Mouse (Mus musculus) induced T-regulatory cell, adult 2 months (primary cell): ENCODE measurements around the gene Capn3.

Source experiments
- DNase-seq: peaks from one replicate; pipeline ENCODE4 v3.0.0-alpha.2; 2012; ENCODE audit warnings: low read depth

Gene Capn3

DNA sequence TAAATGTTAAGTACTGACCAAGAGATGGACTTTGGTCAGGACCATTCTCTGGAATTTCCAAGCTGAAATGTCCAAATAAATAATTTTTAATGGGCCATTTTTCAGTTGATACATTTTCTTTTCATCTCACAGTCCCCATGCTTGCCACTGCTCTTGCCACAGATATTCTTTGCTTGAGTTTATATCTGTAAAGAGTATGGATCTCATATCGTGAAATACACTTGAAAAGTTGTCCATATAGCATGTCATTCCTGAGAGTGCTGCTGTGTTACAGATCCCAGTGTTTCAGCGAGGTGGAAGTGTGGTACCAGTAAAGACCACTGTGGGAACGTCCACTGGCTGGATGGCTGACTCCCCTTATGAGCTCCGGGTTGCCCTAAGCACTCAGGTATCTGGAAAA lies at the start of gene Capn3:
Gene Capn3, plus strand, starts transcription at position 301 of the 400 bp plus-strand sequence.
- no peak for DNase-seq

DNA sequence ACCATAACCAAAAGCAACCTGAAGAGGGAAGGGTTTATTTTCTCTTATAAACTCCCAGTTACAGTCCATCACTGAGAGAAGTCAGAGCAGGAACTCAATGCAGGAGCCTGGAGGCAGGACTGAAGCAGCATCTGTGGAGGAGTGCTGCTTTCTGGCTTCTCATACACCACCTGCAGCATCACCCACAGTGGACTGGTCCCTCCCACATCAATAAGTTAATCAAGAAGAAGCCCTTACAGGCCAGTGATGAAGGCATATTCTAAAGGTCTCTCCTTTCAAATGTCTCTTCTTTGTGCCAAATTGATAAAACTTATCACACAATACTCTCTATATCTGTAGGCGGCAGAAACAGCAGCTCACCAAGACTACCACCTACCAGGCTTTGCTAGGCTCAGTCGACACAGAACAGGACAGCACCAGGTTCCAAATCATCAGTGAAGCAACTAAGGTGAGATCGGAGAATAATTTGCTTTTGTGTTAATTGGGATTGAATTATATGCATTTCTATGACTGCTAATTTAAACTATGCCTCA lies 44.7 kb upstream of the Capn3 start:
- DNase-seq = no peak

DNA sequence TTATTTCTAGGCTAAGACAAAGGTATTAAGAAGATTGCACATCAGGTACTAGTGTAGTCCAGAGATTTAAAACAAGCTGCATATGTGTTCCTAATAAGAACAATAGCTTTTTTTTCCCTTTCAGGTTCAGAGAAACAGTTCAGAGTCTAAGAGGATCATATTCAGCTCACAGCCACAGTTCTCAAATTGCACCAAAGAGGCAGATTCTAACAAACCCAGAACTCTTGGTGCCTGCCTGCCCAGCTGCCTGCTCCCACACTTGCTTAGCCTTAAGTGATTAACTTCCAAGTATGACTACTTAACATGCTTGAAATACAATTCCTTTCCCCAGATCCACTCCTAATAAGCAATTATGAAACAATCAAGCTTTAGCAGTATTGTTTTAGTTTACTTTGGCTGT lies 41.7 kb upstream of the Capn3 start:
- no peak for DNase-seq

DNA sequence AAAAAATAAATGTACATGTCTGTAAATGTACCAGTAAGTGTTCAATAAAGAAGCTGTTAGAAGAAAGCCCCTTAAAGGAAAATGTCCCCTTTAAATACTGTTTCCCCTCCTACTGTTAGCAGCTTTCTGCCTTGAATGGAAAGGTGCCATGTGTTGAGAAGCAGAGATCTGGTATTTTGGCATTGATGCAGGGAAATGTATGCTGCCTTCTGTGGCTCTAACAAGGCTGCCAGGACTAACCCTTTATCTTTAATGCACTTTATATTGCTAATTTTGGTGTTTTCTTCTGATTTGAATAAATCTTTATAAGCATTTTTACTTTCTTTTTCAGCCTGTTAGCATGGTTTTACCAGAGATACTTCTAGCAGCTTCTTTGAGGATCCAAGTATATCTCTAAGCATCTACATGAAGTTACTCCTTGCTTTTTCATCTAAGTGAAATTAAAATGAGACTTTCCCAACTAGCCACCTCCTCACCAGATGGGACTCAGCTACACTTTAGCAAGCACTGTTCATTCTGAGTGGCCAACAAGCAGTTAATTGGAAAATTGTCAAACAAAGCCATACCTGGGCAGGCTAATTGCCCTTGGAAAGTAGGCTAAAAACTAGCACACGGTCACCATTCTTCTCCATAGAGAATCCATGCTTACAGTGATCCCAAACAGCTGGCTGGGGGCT lies 40.9 kb upstream of the Capn3 start:
- DNase-seq = no peak

DNA sequence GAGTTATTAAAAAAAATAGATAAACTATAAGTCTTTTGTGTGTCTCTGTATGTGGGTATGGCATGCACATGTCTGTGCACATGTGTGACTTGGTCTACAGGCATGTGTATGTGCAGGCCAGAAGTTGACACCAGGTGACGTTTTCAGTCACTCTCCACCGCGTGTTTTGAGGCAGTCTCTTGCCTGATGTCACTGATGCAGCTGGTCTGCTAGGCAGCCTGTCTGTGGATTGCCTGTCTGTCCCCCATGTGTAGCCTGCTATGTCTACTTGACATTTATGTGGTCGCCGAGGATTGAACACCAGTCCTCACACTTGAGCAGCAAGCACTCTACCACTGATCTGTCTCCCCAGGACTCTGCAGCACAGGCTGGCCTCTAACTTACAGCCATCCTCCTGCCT lies 31.4 kb upstream of the Capn3 start:
- no peak for DNase-seq

DNA sequence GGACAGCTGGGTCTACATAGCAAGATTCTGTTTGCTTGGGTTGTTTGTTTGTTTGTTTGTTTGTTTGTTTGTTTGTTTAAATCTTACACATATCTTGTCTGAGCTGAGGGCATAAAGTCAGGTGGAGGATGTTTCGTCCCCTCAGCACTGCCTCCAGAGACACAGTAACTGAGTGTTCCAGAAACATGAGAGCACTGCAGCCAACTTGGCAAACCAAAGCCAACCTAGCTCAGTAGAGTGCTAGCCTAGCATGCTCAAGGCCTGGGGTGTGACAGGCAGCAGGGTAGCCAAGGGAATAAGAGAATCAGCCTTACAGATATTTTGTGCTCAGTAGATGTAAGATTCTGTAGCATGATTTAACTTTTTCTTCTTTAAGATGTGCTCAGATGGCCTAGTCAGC lies 11.3 kb upstream of the Capn3 start:
- DNase-seq = no peak

DNA sequence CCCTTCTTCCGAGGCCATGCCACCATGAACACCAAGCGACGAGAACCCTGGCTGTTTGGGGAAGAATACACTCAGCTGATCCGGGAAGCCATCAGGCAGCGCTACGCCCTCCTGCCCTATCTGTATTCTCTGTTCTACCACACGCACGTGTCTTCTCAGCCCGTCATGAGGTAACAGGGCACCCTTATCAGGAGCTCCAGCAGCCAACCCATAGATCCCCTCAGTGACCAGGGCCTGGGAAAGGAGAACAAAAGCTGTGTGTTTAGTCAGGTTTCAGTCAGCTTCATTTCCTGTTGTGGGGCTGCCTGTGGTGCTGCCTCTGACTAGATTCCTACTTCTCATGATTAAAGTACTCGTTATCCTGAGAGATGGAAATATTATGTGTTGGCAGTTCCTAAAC lies 9.4 kb upstream of the Capn3 start:
- DNase-seq = no peak

DNA sequence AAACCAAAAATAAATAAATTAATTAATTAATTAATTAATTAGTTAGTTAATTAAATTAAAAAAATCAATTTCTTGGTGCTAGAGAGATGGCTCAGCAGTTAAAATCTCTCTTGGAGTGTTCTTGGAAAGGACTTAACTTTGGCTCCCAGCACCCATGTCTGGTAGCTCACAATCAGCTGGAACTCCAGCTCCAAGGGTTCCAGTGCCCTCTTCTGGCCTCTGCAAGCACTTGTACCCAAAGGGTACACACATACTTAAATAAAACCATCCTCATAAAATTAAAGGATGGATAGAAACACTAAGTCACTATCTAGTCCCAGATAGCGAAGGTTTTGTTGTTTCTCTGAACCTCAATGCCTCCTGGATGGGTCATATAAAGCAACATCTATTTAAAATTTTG lies 8.5 kb upstream of the Capn3 start:
- DNase-seq = no peak

DNA sequence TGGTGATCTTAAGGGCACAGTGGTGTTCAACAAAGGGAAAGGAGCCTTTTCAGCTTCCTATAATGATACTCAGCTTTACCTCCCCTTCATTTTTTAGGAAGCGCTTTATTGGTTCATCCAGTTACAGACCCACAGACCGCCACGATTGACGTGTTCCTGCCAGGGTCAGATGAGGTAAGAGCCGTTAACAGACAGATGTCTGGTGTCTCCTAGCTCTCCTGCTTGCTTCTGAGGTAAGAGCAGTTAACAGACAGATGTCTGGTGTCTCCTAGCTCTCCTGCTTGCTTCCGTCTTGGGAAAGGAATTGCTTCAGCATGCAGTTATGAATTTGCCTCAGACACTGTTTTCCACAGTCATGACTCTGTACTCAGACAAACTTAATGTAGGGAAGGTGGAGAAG lies 5.1 kb upstream of the Capn3 start:
- DNase-seq = no peak

DNA sequence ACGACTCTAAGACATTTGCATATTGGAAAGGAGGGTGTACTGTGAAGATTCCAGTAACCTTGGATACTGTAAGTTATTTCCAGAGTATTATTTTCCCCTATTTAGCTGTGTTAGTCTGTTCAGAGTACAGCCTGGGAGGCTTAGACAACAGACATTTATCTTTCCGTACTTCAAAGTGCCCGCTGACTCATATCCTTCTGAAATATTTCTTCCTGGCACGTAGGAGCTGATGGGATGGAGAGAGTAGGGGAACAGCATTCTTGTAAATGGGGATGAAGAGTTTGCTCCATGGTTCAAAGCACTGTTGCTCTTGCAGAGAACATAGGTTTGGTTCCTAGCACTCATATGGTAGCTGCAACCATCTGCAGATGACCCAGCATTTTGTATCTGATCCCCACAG lies 3.2 kb upstream of the Capn3 start:
- DNase-seq = no peak

DNA sequence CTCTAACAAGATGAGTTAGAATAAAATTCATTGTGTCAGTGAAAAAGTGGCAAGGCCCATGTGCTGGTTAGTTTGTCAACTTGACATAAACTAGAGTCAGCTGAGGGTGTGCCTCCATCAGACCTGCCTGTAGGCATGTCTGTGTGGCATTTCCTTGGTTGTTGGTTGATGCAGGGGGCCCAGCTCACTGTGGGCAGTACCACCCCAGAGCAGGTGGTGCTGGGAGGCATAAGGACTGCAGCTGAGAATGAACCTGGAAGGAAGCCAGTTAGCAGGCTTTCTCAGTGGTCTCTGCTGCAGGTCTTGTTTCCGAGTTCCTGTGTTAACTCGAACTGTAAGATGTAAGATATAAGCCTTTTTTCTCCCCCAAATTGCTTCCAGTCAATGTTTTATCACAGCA lies 832 bp upstream of the Capn3 start:
- DNase-seq = no peak

DNA sequence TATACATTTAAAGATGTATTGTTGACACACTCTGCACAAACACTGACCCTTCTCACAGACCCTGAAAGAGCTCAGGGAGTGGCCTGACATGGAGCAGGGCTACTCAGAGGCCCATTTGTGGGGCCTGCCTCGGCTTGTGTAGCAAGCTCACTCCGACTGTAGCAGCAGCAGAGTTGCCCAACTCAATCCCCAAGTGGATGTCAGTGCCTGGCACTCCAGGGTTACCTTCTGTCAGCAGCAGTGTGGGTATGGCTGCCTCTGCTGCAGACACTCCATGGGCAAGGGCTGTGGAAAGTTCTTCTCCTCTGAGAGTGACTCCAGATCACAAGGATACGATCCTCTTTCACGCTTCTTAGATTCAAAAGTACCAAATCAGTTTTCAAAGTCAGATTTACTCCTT lies 4.4 kb downstream of the Capn3 start:
- DNase-seq = no peak

DNA sequence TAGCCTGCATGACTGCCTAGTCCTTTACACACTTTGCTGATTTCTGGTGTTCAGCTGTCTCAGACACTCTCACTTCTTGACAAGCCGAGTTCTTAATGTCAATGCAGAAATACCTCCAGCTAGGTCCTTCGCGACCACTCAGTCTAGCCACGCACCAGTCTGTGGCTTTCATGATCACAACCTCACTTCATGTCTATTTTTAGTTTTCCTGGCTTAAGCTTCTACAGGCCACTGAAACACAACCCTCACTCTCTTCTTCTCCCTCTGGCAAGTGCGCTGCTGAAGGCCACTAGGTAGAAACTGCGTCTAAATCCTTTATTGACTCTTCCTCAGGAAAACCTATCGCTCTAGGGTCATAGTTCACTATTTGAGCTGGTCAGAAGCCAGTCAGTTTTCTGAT lies 7.5 kb downstream of the Capn3 start:
- DNase-seq = no peak

DNA sequence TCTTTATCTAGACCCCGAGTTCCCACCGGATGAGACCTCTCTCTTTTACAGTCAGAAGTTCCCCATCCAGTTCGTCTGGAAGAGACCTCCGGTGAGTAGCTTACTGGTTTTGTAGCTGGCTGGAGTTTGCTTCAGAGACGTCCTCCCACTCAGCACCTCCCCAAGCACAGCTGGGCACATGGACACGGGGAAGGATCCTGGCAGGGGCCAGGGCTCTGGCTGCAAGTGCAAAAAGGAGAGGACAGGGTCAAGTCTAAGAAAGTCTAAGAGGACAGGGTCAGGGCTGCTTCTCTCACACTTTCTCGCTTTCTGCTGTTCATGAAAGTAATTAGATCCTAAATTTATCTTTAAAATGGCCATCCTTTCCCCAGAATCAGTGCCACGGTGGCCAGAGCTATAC lies 8.3 kb downstream of the Capn3 start:
- no peak for DNase-seq

DNA sequence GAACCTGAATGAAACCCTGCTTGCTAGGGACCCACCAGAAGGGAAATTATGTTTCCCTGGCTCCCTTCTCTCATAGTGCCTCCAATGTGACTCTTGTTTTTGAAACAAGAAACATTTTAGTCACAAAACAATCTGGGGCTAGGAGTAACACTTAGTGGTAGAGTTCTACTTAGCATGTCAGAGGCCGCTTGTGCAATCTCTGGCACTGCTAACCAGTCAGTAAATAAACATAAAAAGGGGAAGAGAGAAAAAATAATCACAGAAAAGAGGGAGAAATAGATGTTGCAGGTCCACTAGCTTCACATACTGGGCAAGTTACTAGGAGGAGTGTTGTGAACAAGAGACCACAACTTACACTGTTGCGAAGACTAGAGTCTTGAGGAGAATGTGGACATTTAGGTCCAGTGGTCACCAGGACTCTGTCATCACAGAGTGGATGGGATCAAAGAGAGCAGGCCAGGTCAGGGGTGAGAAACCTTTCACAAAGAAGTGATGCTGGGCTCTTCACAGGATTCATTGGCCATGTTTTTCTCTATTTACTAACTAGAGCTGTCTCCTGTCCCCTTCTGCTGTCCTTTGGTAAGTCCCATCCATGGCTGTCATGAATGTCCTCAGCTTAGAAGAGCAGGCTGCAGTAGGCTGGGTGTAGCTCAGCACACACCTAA lies 9.0 kb downstream of the Capn3 start:
- no peak for DNase-seq

DNA sequence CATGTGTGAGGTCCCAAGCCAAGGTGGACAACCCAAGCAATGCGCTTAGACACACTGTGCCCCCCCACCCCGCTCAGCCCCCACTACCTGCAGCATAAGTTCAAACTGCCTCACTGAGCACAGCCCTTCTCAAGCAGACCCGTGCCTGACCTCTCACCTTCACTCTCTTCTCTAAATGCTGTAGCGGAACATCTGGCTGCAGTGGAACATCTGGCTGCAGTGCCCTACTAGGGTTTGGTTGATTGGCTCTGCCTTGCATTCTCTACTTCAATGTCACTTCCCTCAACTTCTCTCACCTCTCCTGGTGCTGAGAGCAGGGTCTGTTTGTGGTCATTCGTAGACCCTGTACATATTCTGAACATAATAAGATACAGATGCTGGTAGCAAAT lies 9.6 kb downstream of the Capn3 start:
- DNase-seq = no peak

DNA sequence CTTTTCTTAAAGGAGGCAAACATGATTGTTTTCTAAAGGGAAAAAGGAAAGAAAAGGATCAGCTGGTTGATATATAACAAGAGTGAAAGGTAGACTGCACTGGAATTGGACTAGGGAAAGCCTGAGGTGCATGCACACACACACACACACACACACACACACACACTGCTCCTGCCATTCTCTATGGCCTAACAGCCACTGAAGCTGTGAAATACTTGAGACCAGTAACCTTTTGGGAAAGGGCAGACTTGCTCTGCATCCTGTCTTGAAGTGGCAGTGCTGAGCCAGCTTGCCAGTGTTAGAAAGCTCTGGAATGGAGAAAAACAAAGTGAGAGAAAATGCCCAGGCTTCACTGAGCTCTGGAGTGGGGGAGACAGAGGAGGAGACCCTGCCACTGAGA lies 12.2 kb downstream of the Capn3 start:
- no peak for DNase-seq

DNA sequence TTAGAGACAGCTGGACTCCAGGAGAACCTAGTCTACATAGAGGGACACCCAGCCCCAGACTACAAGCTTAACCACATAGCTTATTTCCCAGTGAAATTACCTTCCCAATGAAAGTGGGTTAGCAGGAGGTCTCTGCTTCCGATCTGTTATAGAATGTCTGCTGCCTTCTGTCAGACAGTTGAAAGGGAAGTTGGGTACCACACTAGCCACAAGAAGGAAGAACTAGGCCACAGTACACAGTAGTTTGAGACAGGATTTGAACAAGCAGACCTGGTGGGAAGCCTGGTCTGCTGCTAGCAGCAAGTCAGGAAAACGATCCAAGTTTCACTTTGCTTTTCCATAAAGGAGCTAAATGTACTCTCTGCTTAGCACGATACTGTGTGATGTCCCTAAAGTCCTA lies 13.4 kb downstream of the Capn3 start:
- no peak for DNase-seq

DNA sequence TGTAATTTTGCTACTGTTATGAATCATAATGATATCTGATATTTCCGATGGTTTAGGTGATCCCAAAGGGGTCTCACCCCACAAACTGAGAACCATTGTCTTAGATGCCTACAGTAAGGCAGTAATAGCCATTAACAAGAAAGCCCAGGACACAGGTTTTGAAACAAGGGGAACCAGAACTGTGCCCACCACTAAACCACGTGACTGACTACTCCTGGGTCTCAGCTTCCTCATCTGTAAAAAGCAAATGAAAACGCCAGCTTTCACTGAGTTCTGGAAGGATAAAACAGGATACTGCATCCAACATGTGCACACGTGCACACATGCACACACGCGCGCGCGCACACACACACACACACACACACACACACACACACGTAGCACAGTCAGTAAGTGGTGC lies 13.9 kb downstream of the Capn3 start:
- DNase-seq = no peak

DNA sequence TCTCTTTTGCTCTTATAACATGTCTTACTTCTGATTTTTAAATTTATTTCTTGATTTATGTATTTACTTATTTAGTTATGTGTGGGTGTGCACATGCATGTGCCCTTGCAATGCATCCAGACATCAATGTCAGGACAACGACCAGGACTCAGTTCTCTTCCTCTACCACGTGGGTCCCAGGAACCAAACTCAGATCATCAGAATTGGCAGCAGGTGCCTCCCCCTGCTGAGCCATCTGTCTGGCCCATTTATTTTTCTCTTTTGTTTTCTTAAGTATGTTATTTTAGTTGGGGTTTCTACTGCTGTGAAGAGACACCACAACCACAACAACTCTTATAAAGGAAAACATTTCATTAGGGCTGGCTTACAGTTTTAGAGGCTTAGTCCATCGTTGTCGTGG lies 15.0 kb downstream of the Capn3 start:
- no peak for DNase-seq

DNA sequence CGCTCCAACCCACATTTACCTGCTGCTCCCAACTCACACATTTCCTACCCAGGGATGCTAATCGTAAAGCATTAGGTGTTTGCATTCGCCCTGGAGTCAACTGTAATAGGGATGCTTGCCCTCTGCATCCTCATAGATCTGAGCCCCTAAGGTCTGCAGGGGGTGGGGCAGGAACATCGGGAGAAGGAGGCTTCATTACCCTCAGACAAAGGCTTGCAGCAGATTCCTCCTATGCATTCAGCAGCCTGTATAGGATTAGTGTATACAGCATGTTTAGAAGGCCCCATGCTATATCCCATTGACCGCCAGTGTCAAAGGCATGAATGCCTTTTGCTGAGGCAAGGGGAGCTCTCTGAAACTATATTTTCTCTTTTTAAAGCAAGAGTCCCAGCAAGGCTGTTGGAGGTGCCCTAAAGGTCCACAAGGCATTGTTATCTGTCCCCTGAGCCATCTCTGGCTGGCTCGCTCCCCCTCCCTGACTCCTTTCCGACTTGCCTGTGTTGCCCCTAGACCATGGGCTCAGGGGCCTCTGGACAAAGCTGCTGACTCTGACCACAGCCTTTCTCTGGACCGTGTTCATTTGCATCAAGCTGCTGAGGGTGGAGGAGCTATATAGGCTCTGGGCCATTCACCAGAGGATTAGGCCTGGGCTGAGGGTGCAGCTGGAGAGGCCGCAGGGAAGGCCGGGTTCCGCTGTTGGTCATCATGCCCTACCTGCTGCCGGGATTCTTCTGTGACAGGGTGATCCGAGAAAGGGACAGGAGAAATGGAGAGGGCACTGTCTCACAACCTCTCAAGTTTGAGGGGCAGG lies 20.7 kb downstream of the Capn3 start:
- DNase-seq = no peak

DNA sequence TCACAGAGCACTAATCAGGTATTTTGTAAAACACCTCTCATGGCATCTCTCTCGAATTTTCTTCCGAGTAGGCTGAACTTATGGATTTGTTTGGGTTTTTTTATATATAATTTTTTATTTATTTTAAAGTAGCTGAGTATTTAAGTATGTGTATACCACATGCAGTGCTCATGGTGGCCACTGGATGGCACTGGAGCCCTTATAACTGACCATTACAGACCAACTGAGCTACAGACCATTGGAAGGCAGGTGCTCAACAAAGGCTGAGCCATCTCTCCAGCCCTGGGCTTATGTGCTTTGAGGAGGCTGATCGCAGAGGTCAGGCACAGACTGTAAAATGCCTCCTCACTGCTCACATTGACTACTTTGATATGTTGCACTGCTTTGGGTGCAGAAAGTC lies 22.8 kb downstream of the Capn3 start:
- DNase-seq = peak; percentile 83

DNA sequence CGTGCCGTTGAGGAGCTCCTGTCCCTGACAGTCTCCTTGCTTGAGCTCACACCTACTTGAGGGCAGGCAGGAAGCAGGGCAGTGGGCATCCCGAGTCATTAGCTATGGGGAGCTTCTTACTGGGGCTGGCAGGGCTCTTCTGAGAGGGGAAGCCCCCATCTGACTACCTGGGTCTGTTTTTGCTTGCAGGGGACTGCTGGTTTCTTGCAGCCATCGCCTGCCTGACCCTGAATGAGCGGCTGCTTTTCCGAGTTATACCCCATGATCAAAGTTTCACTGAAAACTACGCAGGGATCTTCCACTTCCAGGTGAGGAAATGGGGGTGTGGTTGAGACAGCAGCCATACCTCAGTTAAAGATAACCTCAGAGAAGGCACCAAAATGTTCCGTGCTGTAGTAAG lies 26.1 kb downstream of the Capn3 start:
- DNase-seq = peak; percentile 16
